Mouse (Mus musculus): Measurements from ENCODE around the gene Ankrd23. TPM values are rescaled to one million over a fixed set of nuclear protein-coding genes. Genes with fewer than 3 reads are reported as not detected.

The Ankrd23 gene
- polyA plus RNA-seq, 1 experiment, result 18.1 TPM

DNA sequence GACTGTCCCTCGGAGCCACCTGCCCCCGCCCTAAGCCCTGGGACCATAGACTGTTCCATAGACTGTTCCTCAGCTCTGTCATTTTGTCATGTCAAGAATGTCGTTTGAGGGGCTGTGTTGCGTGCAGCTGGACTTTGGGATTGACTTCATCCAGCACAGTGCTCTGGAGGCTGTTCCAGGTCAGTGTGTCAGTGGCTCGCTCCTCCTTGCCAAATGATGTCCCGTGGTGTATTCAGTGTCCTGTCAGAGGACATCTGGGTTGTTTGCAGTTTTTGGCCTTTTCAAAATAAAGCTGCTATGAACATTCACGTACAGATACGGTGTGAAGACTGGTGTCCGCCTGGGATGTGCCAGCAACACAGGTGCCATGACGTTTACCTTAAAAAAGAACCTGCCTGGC, 9.8 kb downstream of the Ankrd23 start:
- TF ChIP-seq POLR2A (IDR thresholded peaks at IDR 0.05; ENCODE audit: borderline replicate concordance, extremely low read depth, insufficient read depth, insufficient read length, poor library complexity, severe bottlenecking) (no peak), CTCF (IDR thresholded peaks at IDR 0.05; ENCODE audit: borderline replicate concordance, extremely low read depth, insufficient read depth, insufficient read length) (no peak)
- DNase-seq (ENCODE audit: low read depth), result no peak

DNA sequence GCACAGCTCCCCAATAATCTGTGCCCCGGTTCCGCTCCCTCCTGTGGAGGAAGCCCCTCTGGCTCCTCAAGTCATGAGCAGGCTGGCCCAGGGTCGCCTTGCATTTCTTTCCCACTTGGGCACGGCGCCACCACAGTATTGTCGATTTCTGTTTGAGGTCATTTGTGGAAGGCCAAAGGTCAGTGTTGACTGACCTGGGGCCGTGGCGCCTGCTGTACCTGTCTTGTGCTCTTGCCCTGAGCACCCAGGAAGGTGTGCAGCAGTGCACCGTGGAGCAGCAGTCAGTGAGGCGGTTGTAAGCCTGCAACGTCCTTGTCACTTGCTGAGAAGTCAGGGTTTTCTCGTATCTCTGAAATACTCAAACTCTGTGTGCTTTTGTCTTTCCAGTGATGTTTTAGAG, 10.9 kb downstream of the Ankrd23 start:
- DNase-seq (ENCODE audit: low read depth), result no peak
- TF ChIP-seq CTCF (IDR thresholded peaks at IDR 0.05; ENCODE audit: borderline replicate concordance, extremely low read depth, insufficient read depth, insufficient read length) (no peak), POLR2A (IDR thresholded peaks at IDR 0.05; ENCODE audit: borderline replicate concordance, extremely low read depth, insufficient read depth, insufficient read length, poor library complexity, severe bottlenecking) (no peak)

DNA sequence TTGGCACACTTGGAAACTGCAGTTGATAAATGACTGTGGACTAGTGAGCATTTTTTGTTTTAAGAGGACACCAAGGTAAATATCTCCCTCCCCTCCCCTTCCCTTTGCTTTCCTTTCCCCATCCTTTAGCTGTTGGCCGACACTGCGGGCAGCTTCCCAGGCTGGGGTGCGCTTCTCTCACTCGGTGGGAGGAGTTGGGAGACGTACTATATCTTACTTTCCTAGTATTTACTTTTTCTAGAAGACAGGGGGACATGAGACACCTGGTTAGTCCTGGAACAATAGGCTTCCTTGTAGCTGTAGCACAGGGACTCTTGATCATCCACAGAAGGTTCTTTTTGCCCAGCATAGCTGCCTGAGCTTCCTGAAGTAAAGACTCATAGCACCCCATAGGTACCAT, 12.6 kb downstream of the Ankrd23 start:
- TF ChIP-seq CTCF (IDR thresholded peaks at IDR 0.05; ENCODE audit: borderline replicate concordance, extremely low read depth, insufficient read depth, insufficient read length) (no peak), POLR2A (IDR thresholded peaks at IDR 0.05; ENCODE audit: borderline replicate concordance, extremely low read depth, insufficient read depth, insufficient read length, poor library complexity, severe bottlenecking) (no peak)
- no peak for DNase-seq (ENCODE audit: low read depth)

DNA sequence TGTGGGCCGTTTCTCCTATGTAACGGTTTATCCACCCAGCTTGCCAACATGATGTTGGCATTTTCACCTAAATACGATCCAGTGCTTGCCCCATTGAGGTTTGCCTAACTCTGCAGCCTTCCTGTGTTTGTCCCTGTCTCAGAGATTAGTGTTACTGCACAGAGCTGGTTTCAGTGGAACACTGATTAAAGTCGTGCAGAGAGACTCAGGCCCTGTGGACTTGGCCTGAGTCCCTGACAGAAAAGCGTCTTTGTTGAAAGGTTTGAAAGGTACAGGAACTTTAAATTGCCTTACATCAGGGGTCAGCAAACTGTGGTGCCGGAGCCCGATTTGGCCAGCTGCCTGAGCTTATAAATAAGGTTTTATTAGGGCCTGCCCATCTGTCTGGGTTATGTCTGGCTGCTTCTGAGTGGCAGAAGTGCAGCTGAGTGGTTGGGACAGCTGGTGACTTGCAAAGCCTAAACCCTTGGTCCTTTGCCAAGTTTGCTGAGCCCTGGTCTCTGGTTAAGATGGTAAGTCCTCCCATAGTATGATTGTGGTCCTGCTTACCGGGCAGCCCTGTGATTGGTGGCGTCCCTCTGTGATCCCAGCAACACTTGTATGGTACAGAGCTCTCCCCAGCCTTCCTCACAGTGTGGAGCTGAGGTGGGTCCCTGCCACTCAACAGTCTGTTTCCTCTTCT, 13.2 kb downstream of the Ankrd23 start:
- peak; percentile 94 for DNase-seq (ENCODE audit: low read depth)
- TF ChIP-seq POLR2A (IDR thresholded peaks at IDR 0.05; ENCODE audit: borderline replicate concordance, extremely low read depth, insufficient read depth, insufficient read length, poor library complexity, severe bottlenecking), result no peak
- no peak for TF ChIP-seq CTCF (IDR thresholded peaks at IDR 0.05; ENCODE audit: borderline replicate concordance, extremely low read depth, insufficient read depth, insufficient read length)

DNA sequence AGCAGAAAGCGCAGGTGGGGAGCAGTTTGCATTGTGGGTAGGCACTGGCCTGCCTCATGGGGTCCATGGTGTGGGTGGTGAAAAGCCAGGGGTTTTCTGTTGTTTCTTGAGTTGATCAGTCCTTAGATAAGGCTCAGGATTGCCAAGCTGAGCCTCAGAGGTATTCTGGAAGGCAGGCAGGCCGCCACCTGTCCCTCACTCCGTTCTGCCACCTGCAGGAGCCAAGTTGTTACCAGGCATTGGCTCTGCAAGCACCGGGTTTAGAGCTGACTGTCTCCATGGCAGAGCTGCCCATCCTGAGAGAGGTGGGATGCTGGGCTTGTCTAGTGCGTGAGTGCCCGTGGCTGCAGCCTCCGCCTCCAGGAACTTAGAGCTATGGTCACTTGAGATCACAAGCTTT, 14.5 kb downstream of the Ankrd23 start:
- DNase-seq (ENCODE audit: low read depth), result no peak
- TF ChIP-seq CTCF (IDR thresholded peaks at IDR 0.05; ENCODE audit: borderline replicate concordance, extremely low read depth, insufficient read depth, insufficient read length), result no peak
- no peak for TF ChIP-seq POLR2A (IDR thresholded peaks at IDR 0.05; ENCODE audit: borderline replicate concordance, extremely low read depth, insufficient read depth, insufficient read length, poor library complexity, severe bottlenecking)

DNA sequence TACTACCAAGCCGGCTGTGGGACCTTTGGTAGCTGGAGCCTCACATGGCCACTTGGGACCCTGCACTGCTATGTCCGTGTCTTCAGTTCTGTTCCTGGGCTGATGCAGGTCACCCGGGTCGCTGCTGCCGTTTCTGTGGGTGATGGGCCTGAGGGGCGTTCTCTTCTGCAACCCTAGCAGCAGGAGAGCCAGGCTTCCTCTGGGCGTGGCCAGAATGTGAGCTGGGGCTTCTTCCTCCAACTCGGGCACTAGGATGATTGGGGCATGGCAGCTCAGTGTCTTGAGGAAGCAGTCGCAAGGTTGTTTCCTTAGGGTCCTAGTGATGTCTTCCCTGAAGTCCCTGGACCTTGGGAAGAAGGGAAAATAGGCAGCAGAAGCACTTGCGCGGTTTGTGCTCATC, 17.1 kb downstream of the Ankrd23 start:
- no peak for DNase-seq (ENCODE audit: low read depth)
- TF ChIP-seq POLR2A (IDR thresholded peaks at IDR 0.05; ENCODE audit: borderline replicate concordance, extremely low read depth, insufficient read depth, insufficient read length, poor library complexity, severe bottlenecking) (no peak), CTCF (IDR thresholded peaks at IDR 0.05; ENCODE audit: borderline replicate concordance, extremely low read depth, insufficient read depth, insufficient read length) (no peak)

DNA sequence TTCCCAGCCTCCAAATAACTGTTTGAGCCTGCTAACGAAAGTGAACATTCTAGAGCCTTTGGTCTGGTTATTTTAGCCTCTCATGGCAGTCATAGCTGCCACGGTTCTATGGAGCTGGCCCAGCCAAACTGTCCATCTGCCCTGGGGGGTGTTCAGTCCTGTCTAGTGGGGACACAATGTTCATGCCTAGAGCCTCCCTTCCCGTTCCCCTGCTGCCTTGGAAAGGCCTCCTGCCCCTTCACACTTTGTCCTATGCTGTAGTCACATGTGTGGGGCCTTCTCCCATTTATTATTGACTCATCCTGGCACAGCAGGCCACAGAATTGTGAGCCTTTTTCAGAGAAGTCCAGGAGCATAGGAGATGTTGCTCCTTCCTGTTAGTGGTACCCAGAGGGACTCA, 18.4 kb downstream of the Ankrd23 start:
- TF ChIP-seq POLR2A (IDR thresholded peaks at IDR 0.05; ENCODE audit: borderline replicate concordance, extremely low read depth, insufficient read depth, insufficient read length, poor library complexity, severe bottlenecking) (no peak), CTCF (IDR thresholded peaks at IDR 0.05; ENCODE audit: borderline replicate concordance, extremely low read depth, insufficient read depth, insufficient read length) (no peak)
- no peak for DNase-seq (ENCODE audit: low read depth)

DNA sequence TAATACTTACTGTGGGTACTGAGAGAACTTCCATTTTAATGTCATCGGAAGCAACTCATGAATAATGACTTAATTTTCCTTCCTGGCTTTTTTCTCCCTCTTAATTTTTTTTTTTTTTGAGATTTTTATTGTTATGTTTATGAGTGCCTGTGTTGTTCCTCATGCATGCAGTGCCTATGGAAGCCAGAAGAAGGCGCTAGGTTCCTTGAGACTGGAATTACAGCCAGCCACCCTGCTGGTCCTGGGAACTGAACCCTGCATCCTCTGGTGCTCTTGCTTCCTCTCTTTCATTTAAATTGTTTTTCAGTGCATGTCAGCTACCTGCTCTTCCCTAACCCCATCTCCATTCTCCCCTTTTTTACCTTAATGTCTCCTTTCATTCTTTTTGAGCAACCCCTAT, 23.0 kb downstream of the Ankrd23 start:
- TF ChIP-seq CTCF (IDR thresholded peaks at IDR 0.05; ENCODE audit: borderline replicate concordance, extremely low read depth, insufficient read depth, insufficient read length) (peak; percentile 61; the same call in 1 of the 2 replicates), POLR2A (IDR thresholded peaks at IDR 0.05; ENCODE audit: borderline replicate concordance, extremely low read depth, insufficient read depth, insufficient read length, poor library complexity, severe bottlenecking) (no peak)
- DNase-seq (ENCODE audit: low read depth), result peak; percentile 69

DNA sequence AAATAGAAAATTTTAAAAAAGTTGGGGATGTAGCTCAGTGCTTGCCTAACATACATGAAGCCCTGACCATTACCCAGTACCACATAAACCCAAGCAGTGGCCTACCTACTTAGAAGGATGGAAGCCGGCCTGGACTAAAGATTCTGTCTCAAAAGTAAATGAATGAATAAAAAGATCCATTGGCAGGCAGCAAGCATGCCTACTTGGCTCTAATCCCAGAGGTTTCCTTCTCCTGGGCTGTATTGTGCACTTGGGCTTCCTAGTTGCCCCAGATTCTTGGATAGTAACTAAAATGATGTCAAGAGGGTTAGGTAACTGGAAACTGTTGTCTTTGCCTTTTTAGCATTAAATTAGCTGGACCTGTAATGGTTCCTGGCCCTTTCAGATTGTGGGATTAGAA, 23.4 kb downstream of the Ankrd23 start:
- TF ChIP-seq POLR2A (IDR thresholded peaks at IDR 0.05; ENCODE audit: borderline replicate concordance, extremely low read depth, insufficient read depth, insufficient read length, poor library complexity, severe bottlenecking) (no peak), CTCF (IDR thresholded peaks at IDR 0.05; ENCODE audit: borderline replicate concordance, extremely low read depth, insufficient read depth, insufficient read length) (no peak)
- DNase-seq (ENCODE audit: low read depth), result peak; percentile 82

DNA sequence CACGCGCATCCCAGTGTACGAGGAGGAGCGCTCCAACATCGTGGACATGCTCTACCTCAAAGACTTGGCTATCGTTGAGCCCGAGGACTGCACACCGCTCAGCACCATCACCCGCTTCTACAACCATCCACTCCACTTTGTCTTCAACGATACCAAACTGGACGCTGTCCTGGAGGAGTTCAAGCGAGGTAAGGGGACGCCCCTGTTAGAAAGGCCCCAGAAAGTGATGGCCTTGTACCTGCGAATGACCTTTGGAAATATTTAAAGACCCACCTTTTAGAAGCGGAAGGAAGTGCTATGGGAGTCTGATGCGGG, 23.8 kb downstream of the Ankrd23 start:
- DNase-seq (ENCODE audit: low read depth), result no peak
- TF ChIP-seq CTCF (IDR thresholded peaks at IDR 0.05; ENCODE audit: borderline replicate concordance, extremely low read depth, insufficient read depth, insufficient read length), result no peak
- no peak for TF ChIP-seq POLR2A (IDR thresholded peaks at IDR 0.05; ENCODE audit: borderline replicate concordance, extremely low read depth, insufficient read depth, insufficient read length, poor library complexity, severe bottlenecking)

DNA sequence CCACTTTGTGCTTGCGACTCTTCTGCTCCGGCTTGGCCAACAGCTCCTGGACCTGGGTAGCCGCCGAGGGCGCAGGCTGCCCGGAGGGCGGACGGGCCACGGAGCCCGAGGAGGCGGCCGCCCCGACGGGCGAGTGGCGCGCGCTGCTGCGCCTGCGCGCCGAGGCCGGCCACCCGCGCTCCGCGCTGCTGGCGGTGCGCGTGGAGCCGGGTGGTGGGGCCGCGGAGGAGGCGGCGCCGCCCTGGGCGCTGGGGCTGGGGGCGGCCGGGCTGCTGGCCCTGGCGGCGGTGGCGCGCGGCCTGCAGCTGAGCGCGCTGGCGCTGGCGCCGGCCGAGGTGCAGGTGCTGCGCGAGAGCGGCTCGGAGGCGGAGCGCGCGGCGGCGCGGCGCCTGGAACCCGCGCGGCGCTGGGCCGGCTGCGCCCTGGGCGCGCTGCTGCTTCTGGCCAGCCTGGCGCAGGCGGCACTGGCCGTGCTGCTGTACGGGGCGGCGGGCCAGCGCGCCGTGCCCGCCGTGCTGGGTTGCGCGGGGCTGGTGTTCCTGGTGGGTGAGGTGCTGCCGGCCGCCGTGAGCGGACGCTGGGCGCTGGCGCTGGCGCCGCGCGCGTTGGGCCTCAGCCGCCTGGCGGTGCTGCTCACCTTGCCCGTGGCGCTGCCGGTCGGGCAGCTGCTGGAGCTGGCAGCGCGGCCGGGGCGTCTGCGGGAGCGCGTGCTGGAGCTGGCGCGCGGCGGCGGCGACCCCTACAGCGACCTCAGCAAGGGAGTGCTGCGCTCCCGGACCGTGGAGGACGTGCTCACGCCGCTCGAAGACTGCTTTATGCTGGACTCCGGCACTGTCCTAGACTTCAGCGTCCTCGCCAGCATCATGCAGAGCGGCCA, 24.4 kb downstream of the Ankrd23 start:
- peak; percentile 20; the same call in 1 of the 2 replicates for TF ChIP-seq CTCF (IDR thresholded peaks at IDR 0.05; ENCODE audit: borderline replicate concordance, extremely low read depth, insufficient read depth, insufficient read length)
- no peak for TF ChIP-seq POLR2A (IDR thresholded peaks at IDR 0.05; ENCODE audit: borderline replicate concordance, extremely low read depth, insufficient read depth, insufficient read length, poor library complexity, severe bottlenecking)
- peak; percentile 68 for DNase-seq (ENCODE audit: low read depth)
